Mouse (Mus musculus) olfactory bulb, adult 2 months (tissue): ENCODE measurements around the gene Stard9. TPM values are rescaled to one million over a fixed set of nuclear protein-coding genes. Genes with fewer than 3 reads are reported as not detected.
A peak's percentile ranks its signal among the peaks of the same experiment; 100 is the strongest.

Experiments used
- H3K27ac ChIP-seq: fragments of 200-500 bp; 2 replicates; pipeline ENCODE4 v1.5.1; 2012; ENCODE audit warnings: low read depth, low read length; ENCODE audit not compliant: insufficient read depth
- H3K4me1 ChIP-seq: fragments of 200-500 bp; 2 replicates; pipeline ENCODE4 v1.6.1; 2012; ENCODE audit warnings: low read length; ENCODE audit not compliant: control insufficient read depth, insufficient read depth
- H3K4me3 ChIP-seq: fragments of 200-500 bp; 2 replicates; pipeline ENCODE4 v1.5.1; 2012; ENCODE audit warnings: mild to moderate bottlenecking, low read depth, low read length, moderate library complexity; ENCODE audit not compliant: insufficient read depth
- CTCF ChIP-seq: fragments of 200-500 bp; IDR thresholded peaks from 2 replicates; pipeline ENCODE4 v1.5.1; 2012; ENCODE audit warnings: low read depth, mild to moderate bottlenecking, low read length, moderate library complexity; ENCODE audit not compliant: insufficient read depth
- POLR2A ChIP-seq: fragments of 200-500 bp; IDR thresholded peaks from 2 replicates; pipeline ENCODE4 v1.6.1; 2012; ENCODE audit warnings: mild to moderate bottlenecking, low read depth, low read length, moderate library complexity; ENCODE audit not compliant: insufficient read depth
- WGBS: fragments of 180-500 bp; shearing (Covaris S2); methylation state at CpG from one replicate; pipeline ENCODE4 v1.1.7; 2018; 5-methylcytosine and 5-hydroxymethylcytosine counted together
- polyA plus RNA-seq: library from polyadenylated mRNA; stranded (reverse); fragments of >200 nt; gene quantifications from 2 replicates; pipeline ENCODE4 v1.2.4, GENCODE M21; 2012; ENCODE audit warnings: low replicate concordance; ENCODE audit not compliant: missing spikeins, insufficient read depth, insufficient read length

Gene Stard9
- polyA plus RNA-seq, 1 experiment, result not detected

DNA sequence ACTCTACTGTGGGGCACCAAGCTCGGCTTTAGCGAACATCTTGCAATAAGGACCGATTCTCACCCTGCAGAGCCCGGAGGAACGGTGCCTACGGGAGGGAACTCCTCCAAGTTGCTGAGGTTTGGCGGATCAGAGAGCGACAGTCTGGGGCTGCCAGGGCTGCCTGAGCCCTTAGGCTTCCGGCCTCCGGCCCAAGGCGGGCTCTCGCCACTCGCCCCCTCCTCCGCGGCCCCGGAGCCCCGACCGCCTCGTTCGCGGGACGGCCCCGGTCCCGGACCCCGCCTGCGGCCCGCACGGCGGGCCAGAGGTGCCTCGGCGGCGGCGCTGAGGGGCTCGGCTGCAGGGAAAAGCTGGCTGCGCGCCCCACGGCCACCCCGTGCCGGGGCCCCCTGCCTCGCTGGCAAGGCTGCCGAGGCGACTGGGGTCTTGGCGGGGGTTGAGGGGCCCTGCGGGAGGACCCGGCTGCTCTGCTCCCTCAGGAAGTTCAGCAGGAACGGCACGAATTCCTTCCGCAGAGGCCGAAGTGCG, 101.8 kb downstream of the Stard9 start:
- Histone ChIP-seq H3K27ac (peak overlapping the region; percentile 69; the same call in 1 of the 2 replicates), H3K4me3 (peak overlapping the region; percentile 69), H3K4me1 (peaks cover 12% of the 10 kb centered on the region)
- no peak for TF ChIP-seq CTCF
- under 1% methylated on average over 50 of the region's 50 CpGs for WGBS

DNA sequence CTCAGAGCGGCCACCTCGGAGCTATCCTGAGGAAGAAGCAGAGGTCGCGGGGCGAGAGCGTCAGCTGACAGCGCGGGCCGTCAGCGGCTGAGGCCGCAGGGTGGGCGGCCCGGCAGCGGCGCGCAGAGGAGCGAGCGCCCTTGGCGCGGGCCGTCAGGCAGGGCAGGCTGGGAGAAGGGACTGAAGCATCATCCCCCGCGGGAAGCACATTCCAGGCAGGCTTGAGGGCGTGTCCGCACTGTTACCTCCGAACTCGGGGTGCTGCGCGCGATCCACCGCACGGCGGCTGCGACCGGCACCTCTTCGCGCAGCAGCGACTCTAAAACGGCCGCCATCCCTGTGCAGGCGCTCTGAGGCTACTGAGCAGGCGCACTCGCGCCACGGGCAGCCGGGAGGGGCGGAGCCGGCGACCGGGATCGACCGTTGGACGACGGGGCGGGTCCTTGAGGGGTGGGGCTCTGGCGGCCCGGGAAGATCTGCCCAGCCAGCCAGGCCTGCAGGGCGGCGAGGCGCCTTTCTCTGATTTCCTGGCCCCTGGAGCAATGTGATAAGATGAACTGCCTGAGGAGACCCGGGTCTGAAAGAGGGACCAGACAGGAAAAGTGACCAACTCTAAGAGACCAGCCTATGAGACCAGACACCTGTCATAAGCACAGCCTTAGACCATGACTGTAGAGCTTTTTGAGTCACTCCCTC, 102.4 kb downstream of the Stard9 start:
- H3K4me1 ChIP-seq, result peaks cover 12% of the 10 kb centered on the region
- H3K27ac ChIP-seq, result peak overlapping the region; percentile 69
- peak overlapping the region; percentile 69 for H3K4me3 ChIP-seq
- under 1% methylated on average over 61 of the region's 61 CpGs for WGBS
- TF ChIP-seq POLR2A (peak; percentile 96), CTCF (peak; percentile 3; the same call in 1 of the 2 replicates)

DNA sequence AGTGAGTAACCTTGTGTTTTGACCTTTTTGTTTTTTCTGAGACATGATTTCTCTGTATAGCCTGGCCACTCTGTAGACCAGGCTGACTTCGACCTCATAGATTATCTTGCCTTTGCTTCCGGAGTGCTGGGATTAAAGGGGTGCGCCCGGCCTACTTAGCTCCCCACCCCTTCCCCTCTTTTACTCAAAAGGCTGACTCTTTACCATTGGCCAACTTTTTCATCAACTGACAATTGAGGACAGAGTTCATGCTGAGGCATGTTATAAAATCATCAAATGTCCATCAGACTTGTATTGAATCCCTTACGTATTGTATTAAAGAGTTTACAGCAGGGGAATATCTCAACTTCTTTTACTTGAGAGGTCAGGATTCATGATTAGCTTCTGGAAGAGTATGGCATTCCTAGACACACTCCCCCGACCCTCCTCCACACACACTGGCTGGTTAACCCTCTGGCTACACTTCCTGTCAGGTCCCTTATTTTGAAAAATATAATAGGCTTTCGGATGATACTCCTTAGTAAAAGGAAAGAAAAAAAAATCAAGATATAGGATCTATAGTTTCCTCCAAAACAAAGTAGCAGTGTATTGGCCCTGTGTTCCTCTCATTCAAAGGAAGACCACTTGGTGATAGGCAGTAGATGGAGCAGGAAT, 103.1 kb downstream of the Stard9 start:
- peaks cover 12% of the 10 kb centered on the region for H3K4me1 ChIP-seq
- TF ChIP-seq POLR2A, result no peak
- TF ChIP-seq CTCF, result no peak
- 40% methylated on average over 7 of the region's 7 CpGs for WGBS
- H3K4me3 ChIP-seq, result no peak overlapping the region; the same call in 1 of the 2 replicates
- H3K27ac ChIP-seq, result no peak overlapping the region

DNA sequence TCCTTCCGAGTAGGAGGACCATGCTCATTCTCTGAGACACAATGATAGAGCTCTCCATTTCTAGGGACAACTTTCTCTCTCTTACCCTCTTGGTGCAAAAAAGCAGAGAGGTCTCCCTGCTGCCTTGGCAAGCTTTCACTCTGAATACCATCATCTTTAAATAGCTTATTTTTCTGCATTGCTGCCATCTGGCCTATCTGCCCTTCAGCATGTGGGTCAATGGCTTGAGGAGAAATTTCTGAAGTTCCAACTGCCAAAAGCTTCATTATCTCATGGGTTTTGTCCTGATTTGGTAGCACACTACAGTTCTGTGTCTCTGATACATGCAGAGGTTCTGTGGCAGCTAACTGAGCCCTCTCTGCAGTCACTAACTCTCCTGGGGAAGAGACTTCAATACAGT, 116.6 kb downstream of the Stard9 start:
- no peak for TF ChIP-seq CTCF
- TF ChIP-seq POLR2A, result no peak
- no peak overlapping the region for H3K4me3 ChIP-seq
- H3K4me1 ChIP-seq, result no peaks in the 10 kb centered on the region
- H3K27ac ChIP-seq, result no peak overlapping the region
- 93% methylated on average over 1 of the region's 1 CpGs for WGBS

DNA sequence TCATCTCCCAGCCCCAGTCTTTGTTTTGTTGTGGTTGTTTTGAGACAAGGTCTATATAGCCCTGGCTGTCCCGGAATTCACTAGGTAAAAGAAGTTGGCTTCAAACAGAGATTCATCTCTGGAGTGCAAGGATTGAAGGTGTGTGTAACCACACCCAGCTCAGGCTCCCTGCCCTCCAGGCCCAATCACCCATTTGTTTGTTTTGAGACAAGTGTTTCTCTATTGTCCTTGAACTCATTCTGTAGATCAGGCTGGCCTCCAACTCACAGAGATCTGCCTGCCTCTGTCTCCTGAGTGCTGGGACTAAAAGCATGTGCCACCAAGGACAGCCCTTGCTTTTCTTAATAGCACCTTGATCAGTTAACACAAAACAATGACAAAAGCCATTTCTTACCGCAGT, 119.1 kb downstream of the Stard9 start:
- 97% methylated on average over 2 of the region's 2 CpGs for WGBS
- TF ChIP-seq POLR2A (no peak), CTCF (no peak)
- H3K27ac ChIP-seq, result no peak overlapping the region
- H3K4me1 ChIP-seq, result no peaks in the 10 kb centered on the region
- no peak overlapping the region for H3K4me3 ChIP-seq

- H3K4me1 ChIP-seq, result no peaks in the 10 kb centered on the region
- TF ChIP-seq CTCF, result no peak
- H3K4me3 ChIP-seq, result no peak overlapping the region
- H3K27ac ChIP-seq, result no peak overlapping the region
These were observed 133.0 kb downstream of the Stard9 start for GRCm38 (mm10) chr2:120761922-120762321.

DNA sequence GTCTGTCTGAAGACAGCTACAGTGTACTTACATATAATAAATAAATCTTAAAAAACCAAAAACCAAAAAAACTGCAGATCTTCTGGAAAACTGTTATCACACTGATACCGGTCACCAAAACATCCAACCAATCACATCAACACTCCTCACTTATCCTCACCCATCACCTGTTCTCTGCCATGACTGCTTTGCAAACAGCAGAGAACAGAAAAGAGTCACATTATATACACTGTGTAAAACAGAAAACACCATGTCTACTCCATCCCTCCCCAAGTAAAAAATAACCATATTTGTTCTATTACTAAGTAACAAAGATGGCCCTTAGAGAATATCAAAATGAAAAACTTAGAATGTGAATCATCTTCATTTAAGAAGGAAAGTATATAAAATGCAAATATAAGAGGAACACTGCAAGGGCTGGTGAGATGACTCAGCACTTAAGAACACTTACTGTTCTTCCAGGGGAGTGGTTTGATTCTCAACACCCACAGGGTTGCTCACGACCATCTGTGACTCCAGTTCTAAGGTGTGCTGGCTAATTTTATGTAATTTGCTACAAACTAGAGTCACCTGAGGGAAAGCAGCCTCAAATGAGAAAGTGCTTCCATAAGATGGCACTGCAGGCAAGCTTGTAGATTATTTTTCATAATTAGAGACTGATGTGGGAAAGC, 141.5 kb downstream of the Stard9 start:
- H3K27ac ChIP-seq, result no peak overlapping the region
- H3K4me3 ChIP-seq, result no peak overlapping the region
- H3K4me1 ChIP-seq, result no peaks in the 10 kb centered on the region
- 60% methylated on average over 2 of the region's 2 CpGs for WGBS
- TF ChIP-seq POLR2A (no peak), CTCF (no peak)

Other genes starting within 250 kb of the Stard9 start
- 580 TPM in 1 of 2 replicates, not detected in the other for gene Ganc, start 225.2 kb upstream of the Stard9 start, polyA plus RNA-seq
- gene Tmem87a, start 225.0 kb upstream of the Stard9 start, polyA plus RNA-seq, result not detected in 2 replicates
- not detected in 2 replicates for gene Capn3, start 173.1 kb upstream of the Stard9 start, polyA plus RNA-seq
- 169 and 420 TPM in 2 replicates for gene Zfp106, start 65.3 kb upstream of the Stard9 start, polyA plus RNA-seq
- not detected in 2 replicates for gene Snap23, start 61.5 kb upstream of the Stard9 start, polyA plus RNA-seq
- gene Haus2, start 19.7 kb upstream of the Stard9 start, polyA plus RNA-seq, result not detected in 2 replicates
- gene Lrrc57, start 19.6 kb upstream of the Stard9 start, polyA plus RNA-seq, result not detected in 2 replicates
- not detected in 2 replicates for gene Cdan1, start 221.0 kb downstream of the Stard9 start, polyA plus RNA-seq
- not detected in 2 replicates for gene Ttbk2, start 221.5 kb downstream of the Stard9 start, polyA plus RNA-seq